Mouse (Mus musculus) lung, postnatal 0 days (tissue): ENCODE results near the gene Igf2bp1. TPM values are rescaled to one million over a fixed set of nuclear protein-coding genes. Genes with fewer than 3 reads are reported as not detected.

Experiments
- ATAC-seq: fragments of 200-750 bp; cut with Nextera tagmentation; 2 replicates; pipeline ENCODE4 v1.8.0; 2017; ENCODE audit warnings: moderate library complexity
- DNase-seq: peaks from one replicate; pipeline ENCODE4 v3.0.0-alpha.2; 2016; ENCODE audit warnings: low spot score
- H3K27ac ChIP-seq: fragments of 300-500 bp; sonication (generic); 2 replicates; pipeline ENCODE4 v1.5.1; 2014; ENCODE audit warnings: antibody characterized with exemption, mild to moderate bottlenecking, low read length, mixed read lengths
- H3K27me3 ChIP-seq: fragments of 300-500 bp; sonication (generic); replicated peaks from 2 replicates; pipeline ENCODE4 v1.6.1; 2014; ENCODE audit warnings: low read length, mixed read lengths; ENCODE audit not compliant: insufficient read depth
- H3K36me3 ChIP-seq: fragments of 300-500 bp; sonication (generic); 2 replicates; pipeline ENCODE4 v1.6.1; 2014; ENCODE audit warnings: low read length, mixed read lengths; ENCODE audit not compliant: insufficient read depth
- H3K4me1 ChIP-seq: fragments of 300-500 bp; sonication (generic); 2 replicates; pipeline ENCODE4 v1.6.1; 2014; ENCODE audit warnings: antibody characterized with exemption, low read depth, low read length, mixed read lengths; ENCODE audit not compliant: insufficient read depth
- H3K4me2 ChIP-seq: fragments of 300-500 bp; sonication (generic); replicated peaks from 2 replicates; pipeline ENCODE4 v1.6.1; 2014; ENCODE audit warnings: low read depth, mild to moderate bottlenecking, low read length, moderate library complexity, mixed read lengths
- H3K4me3 ChIP-seq: fragments of 300-500 bp; sonication (generic); 2 replicates; pipeline ENCODE4 v1.5.1; 2014; ENCODE audit warnings: low read depth, low read length
- H3K9ac ChIP-seq: fragments of 300-500 bp; sonication (generic); replicated peaks from 2 replicates; pipeline ENCODE4 v1.6.1; 2014; ENCODE audit warnings: low read depth, mild to moderate bottlenecking
- H3K9me3 ChIP-seq: fragments of 300-500 bp; sonication (generic); 2 replicates; pipeline ENCODE4 v1.6.1; 2016; ENCODE audit warnings: low read length, mixed read lengths
- CTCF ChIP-seq: IDR thresholded peaks from 2 replicates; pipeline ENCODE4 v1.5.1; 2016; ENCODE audit warnings: antibody characterized with exemption, mild to moderate bottlenecking
- EP300 ChIP-seq: IDR thresholded peaks from 2 replicates; pipeline ENCODE4 v1.6.1; 2016; ENCODE audit warnings: antibody characterized with exemption, mild to moderate bottlenecking, control low read depth
- WGBS: fragments of 180-500 bp; shearing (Covaris S2); extraction: QIAGEN DNeasy Blood & Tissue Kit; methylation state at CpG from one replicate; pipeline ENCODE4 v1.1.7; 2014; 5-methylcytosine and 5-hydroxymethylcytosine counted together
- polyA plus RNA-seq: library from polyadenylated mRNA; unstranded; fragments of >200 nt; fragmentation: Nextera tagmentation; extraction: Ambion mirVana; gene quantifications from 2 replicates; pipeline ENCODE4 v1.2.1, GENCODE M21; 2015

Gene Igf2bp1
- polyA plus RNA-seq, 1 experiment from 2014 or later, result 4.3 TPM

- Histone ChIP-seq H3K4me3 (no peak overlapping the region), H3K4me2 (no peak overlapping the region), H3K4me1 (peaks cover 7% of the 10 kb centered on the region), H3K36me3 (no peaks in the 10 kb centered on the region), H3K27me3 (no peaks in the 10 kb centered on the region; the same call in 1 of the 2 replicates), H3K27ac (no peak overlapping the region), H3K9me3 (no peaks in the 10 kb centered on the region), H3K9ac (no peak overlapping the region)
- TF ChIP-seq CTCF, result peak; percentile 44
- TF ChIP-seq EP300, result no peak
- DNase-seq (no peak), ATAC-seq (no peak)
- WGBS, result 87% methylated on average over 2 of the region's 3 CpGs
These were observed 27.5 kb upstream of the Igf2bp1 start for GRCm38 (mm10) chr11:96033264-96033663.

- ATAC-seq (no peak), DNase-seq (no peak)
- 70% methylated on average over 2 of the region's 2 CpGs for WGBS
- Histone ChIP-seq H3K36me3 (no peaks in the 10 kb centered on the region), H3K4me3 (no peak overlapping the region), H3K9ac (no peak overlapping the region), H3K27me3 (no peaks in the 10 kb centered on the region; the same call in 1 of the 2 replicates), H3K4me1 (peaks cover 7% of the 10 kb centered on the region), H3K4me2 (no peak overlapping the region), H3K27ac (no peak overlapping the region), H3K9me3 (no peaks in the 10 kb centered on the region)
- TF ChIP-seq EP300 (no peak), CTCF (peak; percentile 49)
These were observed 26.0 kb upstream of the Igf2bp1 start for GRCm38 (mm10) chr11:96031701-96032100.

GRCm38 (mm10) chr11:96030571-96030970 lies 24.8 kb upstream of the Igf2bp1 start:
- Histone ChIP-seq H3K4me3 (no peak overlapping the region), H3K4me2 (no peak overlapping the region), H3K9me3 (no peaks in the 10 kb centered on the region), H3K27me3 (no peaks in the 10 kb centered on the region; the same call in 1 of the 2 replicates), H3K27ac (no peak overlapping the region), H3K9ac (no peak overlapping the region), H3K4me1 (peaks cover 6% of the 10 kb centered on the region), H3K36me3 (no peaks in the 10 kb centered on the region)
- TF ChIP-seq CTCF (no peak), EP300 (no peak)
- WGBS, result 81% methylated on average over 3 of the region's 3 CpGs
- ATAC-seq, result no peak
- no peak for DNase-seq

- Histone ChIP-seq H3K27me3 (no peaks in the 10 kb centered on the region; the same call in 1 of the 2 replicates), H3K4me1 (no peaks in the 10 kb centered on the region), H3K9ac (no peak overlapping the region), H3K4me3 (no peak overlapping the region), H3K27ac (no peak overlapping the region), H3K36me3 (no peaks in the 10 kb centered on the region), H3K4me2 (no peak overlapping the region), H3K9me3 (no peaks in the 10 kb centered on the region)
- no peak for TF ChIP-seq CTCF
- no peak for TF ChIP-seq EP300
- no peak for DNase-seq
- ATAC-seq, result no peak
- WGBS, result 53% methylated on average over 5 of the region's 5 CpGs
These were observed 22.4 kb upstream of the Igf2bp1 start for GRCm38 (mm10) chr11:96028130-96028529.

- H3K4me3 ChIP-seq, result no peak overlapping the region
- TF ChIP-seq CTCF (no peak), EP300 (no peak)
- ATAC-seq, result no peak
- no peaks in the 10 kb centered on the region for H3K9me3 ChIP-seq
- no peak overlapping the region for H3K27ac ChIP-seq
- H3K4me2 ChIP-seq, result no peak overlapping the region
- H3K9ac ChIP-seq, result no peak overlapping the region
- H3K4me1 ChIP-seq, result no peaks in the 10 kb centered on the region
- DNase-seq, result no peak
- no peaks in the 10 kb centered on the region for H3K27me3 ChIP-seq
- WGBS, result 40% methylated on average over 4 of the region's 4 CpGs
- H3K36me3 ChIP-seq, result no peaks in the 10 kb centered on the region
These were observed 14.9 kb upstream of the Igf2bp1 start for GRCm38 (mm10) chr11:96020622-96021021.

- Histone ChIP-seq H3K4me3 (no peak overlapping the region), H3K36me3 (no peaks in the 10 kb centered on the region), H3K4me2 (no peak overlapping the region), H3K9me3 (no peaks in the 10 kb centered on the region), H3K4me1 (no peaks in the 10 kb centered on the region), H3K9ac (no peak overlapping the region), H3K27ac (no peak overlapping the region), H3K27me3 (peaks cover 4% of the 10 kb centered on the region; the same call in 1 of the 2 replicates)
- DNase-seq (peak; percentile 26), ATAC-seq (peak; percentile 40; the same call in 1 of the 2 replicates)
- TF ChIP-seq EP300, result no peak
- TF ChIP-seq CTCF, result no peak
- WGBS, result 27% methylated on average over 9 of the region's 9 CpGs
These were observed 12.2 kb upstream of the Igf2bp1 start for GRCm38 (mm10) chr11:96017941-96018351.

GRCm38 (mm10) chr11:96015421-96015820 lies 9.7 kb upstream of the Igf2bp1 start:
- Histone ChIP-seq H3K9me3 (no peaks in the 10 kb centered on the region), H3K27me3 (peaks cover 16% of the 10 kb centered on the region; the same call in 1 of the 2 replicates), H3K4me3 (no peak overlapping the region), H3K4me2 (no peak overlapping the region), H3K27ac (no peak overlapping the region), H3K36me3 (no peaks in the 10 kb centered on the region), H3K9ac (no peak overlapping the region), H3K4me1 (no peaks in the 10 kb centered on the region)
- WGBS, result 21% methylated on average over 5 of the region's 5 CpGs
- TF ChIP-seq CTCF (no peak), EP300 (no peak)
- DNase-seq, result no peak
- ATAC-seq, result no peak
